Mouse (Mus musculus) mouse embryonic stem cell (cell line): ENCODE results near the gene Prl7a1.

Source experiments
- in situ Hi-C, 2 experiments: fragments of 300-500 bp; cut with MboI; formaldehyde crosslinking; loops; 1 replicate in 1 of 2; 3 replicates in 1 of 2; pipeline ENCODE4 v1.14.3; 2019 to 2020; ENCODE audit warnings: low sequenced_read_pairs in 2 of 2, low pct_unique_long_range_greater_than_20kb in 1 of 2, mixed read lengths in 1 of 2; ENCODE audit not compliant: unreplicated experiment in 1 of 2

The Prl7a1 gene

DNA sequence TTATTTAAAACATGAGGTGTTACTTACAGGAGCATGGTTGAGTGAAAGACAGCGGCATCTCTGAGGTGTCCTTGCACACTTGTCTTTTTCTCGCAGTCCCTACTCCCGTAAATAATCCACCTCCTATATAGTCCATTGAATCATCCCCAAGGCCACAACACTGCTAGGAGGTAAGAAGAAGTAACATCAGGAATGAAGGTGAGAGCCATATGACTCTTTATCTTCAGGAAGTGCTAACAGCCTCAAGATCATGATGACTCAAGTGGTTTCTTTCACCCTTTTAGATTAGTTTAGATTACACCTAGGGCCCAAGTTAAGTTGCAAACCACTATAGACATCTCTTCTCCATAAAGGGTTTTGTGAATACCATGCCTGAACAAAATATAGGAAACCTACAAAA lies at the start of gene Prl7a1:
Gene Prl7a1, minus strand, starts transcription at position 101 of the 400 bp plus-strand sequence.
- in situ Hi-C loops, result no loop called here

- in situ Hi-C loops, result no loop called here
Measured at GRCm38 (mm10) chr13:27667936-27668335, 25.6 kb upstream of the Prl7a1 start, which contains the start of gene Prl7a2. Gene Prl7a2, minus strand, starts transcription at chr13:27668036.

GRCm38 (mm10) chr13:27660747-27661146 lies 18.5 kb upstream of the Prl7a1 start:
- in situ Hi-C loops, result no loop called here

DNA sequence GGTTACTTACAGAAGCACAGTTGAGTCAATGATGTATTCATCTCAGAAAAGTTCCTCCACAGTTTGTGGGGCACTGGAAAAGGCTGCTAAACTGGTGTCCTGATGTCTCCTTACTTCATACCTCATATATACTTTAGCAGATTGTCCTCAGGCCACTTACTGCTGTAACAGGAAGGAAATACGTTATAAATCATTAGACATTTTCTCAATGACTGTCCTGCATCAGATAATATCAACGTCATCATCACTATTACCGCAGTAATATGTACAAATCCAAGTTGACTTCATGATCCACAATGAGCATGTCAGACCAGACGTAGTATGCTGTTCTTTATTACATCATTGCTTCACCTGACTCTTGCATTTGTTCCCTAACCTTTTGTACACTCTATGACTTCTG lies 31.8 kb downstream of the Prl7a1 start, which contains the start of gene Prl7b1:
Gene Prl7b1, minus strand, starts transcription at position 101 of the 400 bp plus-strand sequence.
- in situ Hi-C loops, result no loop called here
